Mouse (Mus musculus): ENCODE data around the gene Atrnl1.

Gene Atrnl1

DNA sequence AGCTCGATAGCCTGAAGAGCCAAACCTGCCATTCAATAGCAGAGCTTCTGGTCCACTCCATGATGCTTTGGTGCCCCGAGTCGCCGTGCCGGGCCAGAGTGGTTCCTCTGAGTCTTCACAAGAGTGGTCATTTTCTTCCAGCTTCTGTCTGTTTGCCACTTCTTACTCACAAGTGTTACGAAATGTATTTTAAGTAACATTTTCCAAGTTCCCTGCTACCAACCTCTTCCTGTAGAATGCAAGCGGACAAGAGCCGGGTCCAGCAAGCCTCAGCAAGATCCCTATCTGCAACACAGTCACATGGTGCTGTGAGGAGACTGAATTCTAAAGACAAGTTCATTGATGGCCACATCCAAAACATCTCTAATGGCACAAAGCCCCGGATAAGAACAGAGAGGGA, 521.1 kb downstream of the Atrnl1 start:
- no peak for DNase-seq

DNA sequence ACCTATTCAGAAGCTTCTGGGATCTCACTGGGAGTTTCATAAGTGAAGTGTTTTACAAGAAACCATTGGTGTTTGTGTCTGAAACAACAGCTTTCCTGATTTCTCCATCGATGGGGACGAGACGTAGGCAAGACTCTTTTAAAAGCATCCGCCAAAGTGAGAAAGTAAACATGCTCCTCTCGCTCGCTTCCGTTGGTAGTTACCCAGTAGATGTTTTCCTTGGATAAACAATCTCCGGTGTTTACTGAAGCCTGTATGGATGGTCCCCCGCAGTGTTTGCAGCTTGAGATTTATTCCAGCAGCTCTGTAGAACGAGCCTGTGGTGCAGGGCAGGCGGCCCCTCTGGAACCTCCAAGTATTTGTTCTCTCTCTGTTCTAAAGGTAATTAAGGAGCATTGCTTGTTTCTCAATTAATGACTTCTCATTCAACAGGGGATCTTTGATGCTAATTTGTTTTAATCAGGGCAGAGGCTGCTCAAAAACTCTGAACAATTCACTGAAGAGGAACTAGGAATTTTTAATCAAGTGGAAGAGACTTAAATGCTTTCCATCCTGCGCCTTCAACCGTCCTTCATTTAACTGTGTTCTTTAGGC, 529.5 kb downstream of the Atrnl1 start:
- DNase-seq: no peak

DNA sequence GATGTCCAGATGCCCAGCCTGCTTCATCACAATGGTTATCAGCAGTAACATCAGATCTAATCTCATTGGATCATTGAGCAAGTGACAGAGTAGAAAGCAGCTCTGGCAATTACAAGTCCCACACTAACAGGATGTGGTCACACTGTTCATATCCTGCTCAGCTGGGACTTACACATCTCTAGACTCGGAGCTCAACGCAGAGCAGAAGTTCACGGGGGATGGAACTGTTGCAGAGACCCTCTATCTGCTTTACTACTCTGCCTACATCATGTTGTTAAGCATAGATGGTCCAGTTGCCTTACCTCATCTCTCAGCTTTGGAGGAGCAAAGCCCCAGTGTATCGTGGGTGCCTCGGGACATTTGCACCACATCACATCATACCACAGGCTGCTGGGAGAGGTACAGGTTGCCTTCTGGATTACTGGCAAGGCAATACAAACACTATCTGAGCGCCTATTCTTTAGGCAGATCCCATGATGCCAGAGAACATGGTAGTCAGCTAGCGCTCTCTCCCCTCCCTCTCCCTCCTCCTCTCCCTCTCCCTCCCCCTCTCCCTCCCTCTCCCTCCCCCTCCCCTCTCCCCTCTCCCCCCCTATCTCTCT, 533.1 kb downstream of the Atrnl1 start:
- DNase-seq: no peak

DNA sequence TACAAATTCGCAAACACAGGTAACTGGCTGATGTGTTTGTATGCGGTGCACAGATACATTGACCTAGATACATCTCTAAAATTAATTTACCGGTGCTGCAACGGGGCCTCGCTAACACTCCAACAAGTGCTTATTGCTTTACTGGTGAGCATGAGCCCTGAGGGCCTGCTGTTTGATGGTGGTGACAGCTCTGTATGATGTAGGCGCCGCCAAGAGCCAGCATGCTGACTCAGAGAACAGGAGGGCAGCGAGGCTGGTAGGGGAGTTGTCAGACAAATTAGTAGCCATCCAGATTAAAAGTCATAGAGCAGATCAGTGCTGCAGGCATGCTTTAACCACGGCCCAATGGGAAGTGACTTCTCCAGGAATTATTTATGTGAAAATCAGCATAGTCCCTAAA, 534.7 kb downstream of the Atrnl1 start:
- DNase-seq: no peak

DNA sequence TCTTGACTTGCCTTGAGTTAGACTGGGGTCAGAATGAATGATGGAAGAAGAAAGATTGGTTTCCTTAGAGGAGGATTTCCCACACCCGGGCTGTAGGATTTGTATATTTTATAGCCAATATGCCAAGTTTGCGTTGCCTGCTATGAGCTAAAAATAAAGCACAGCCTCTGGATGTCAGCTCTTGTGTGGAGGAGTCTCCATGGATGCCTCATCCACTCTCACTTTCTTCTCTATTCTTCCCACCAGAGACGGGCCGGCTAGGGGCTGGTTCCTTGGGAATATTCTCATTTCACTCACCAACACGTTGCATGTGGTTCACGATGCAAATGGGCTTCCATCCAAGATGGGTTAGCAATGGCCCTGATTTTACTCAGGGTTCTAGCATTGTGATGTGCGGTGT, 540.4 kb downstream of the Atrnl1 start:
- no peak for DNase-seq

DNA sequence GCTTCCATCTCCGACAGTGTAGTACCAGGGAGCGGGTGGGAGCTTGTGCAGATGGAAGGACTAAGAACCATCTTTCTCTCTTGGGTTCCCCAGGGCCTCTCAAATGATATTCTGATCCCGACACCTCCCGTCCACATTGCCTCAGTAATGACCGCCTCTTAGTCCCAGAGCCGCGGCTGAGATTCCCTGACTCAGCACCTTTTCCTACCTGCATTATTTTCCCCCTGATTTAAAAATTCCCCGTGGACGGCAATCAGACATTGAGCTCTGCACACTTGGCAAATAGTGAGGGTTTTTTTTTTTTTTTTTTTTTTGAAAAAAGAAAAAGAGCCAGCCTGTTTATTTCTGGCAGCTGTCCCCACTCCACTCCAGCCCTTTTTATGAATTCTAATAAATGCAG, 550.7 kb downstream of the Atrnl1 start:
- DNase-seq: no peak

DNA sequence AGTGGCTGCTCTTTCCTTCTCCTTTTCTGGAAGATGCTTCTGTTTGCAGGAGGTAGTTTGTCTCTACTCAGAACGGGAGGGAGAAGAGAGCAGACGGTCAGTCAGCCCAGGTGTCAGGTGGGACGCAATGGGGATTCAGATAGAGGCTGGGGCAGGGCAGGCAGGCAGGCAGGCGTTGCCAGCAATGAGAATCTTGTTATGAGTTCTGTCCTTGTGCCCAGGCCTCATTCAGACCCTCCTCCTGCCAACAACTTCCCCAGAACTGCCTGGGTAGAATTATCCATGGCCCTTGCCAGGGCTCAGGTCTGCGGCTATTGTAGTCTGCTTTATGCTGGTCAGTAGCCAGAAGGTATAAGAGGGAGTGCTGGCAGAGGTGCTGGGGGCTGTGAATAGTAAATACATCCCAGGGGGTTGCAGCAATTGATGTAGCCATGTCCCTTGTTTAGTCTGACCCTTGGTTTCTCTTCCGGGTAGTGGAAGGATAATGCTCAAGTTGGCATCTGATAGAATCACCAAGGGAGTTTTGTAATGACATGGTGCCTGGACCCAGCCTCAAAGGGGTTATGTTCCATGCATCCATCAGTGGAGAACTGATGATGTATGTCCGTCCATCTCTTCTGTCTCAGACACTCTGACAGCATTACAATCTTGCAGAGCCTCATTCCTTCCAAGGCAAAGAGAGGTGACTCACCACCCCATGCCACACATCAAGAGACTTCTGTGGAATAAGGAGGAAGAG, 554.2 kb downstream of the Atrnl1 start:
- no peak for DNase-seq

DNA sequence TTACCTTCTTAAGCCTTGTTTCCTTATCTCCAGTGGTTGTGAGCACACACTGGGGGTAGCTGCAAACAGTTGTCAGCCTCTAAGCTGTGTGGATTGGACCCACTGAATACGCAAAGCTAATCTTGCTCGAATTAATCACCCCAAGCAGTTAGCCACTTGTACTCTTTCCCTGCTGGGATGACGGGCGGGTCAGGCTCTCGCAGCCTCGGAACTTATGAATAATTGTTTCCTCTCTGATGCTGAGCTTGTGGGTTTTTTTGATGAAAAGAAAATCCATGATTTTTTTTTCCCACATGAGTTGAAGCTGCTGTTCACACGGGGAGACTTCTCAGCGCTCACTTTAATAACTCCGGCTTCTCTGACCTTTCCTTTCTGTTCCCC, 554.8 kb downstream of the Atrnl1 start:
- no peak for DNase-seq

DNA sequence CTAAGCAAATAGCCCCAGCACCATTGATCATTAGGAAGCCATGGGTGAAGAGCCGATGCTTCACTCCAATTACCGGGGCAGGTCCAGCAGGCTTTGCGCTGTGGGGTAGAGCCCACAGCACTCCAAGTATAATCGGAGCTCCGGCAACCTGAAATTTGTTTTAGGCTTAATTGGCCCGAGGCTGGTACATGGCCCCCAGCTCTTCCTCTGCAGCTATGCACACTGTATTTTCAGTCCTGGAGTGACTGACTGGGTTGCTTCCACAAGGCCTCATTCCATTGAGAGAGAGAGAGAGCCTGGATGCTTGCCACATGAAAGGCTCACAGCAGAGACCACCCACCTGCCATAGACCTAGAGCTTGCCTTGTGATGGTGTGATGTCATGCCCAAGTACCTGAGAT, 555.3 kb downstream of the Atrnl1 start:
- no peak for DNase-seq

DNA sequence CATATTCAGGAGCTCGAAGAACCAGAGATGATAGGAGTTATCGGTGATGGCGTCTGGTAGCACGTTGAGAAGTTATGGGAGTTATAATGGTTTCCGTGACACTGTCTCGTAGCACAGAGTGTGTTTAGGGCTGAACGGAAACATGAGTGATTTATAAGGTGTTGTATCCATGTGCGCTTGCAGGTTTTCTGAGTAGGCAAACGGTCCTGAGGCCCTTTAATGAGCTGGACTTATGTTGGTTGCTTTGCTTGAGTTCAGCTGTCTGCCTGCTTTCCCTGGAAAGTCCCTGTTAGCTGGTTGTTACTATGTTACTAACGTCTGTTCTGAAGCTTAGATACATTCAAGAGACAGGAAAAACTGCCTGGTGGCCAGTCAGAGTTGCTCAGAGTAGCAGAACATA, 567.6 kb downstream of the Atrnl1 start:
- no peak for DNase-seq

DNA sequence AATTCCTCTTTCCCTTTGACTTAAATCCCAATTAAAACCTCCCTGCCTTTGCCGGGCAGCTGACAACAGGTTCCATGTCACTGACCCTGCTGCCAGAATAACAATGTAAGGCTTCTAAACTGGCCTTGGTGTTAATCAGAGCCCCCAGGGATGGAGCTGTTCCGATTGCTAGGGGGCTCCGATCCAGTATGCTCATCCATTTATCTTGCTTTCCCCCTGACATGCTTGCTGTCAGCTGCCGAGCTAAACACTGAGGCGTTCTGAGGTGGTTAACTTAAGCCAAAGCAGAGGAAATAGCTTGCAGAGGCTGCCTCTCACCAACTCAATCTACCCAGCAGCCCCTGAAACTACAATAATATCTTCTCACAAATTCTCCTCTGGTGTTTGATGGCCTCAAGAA, 569.9 kb downstream of the Atrnl1 start:
- no peak for DNase-seq
